ENCODE assay signal across 8 mouse cellular contexts in the genomic region with DNA sequence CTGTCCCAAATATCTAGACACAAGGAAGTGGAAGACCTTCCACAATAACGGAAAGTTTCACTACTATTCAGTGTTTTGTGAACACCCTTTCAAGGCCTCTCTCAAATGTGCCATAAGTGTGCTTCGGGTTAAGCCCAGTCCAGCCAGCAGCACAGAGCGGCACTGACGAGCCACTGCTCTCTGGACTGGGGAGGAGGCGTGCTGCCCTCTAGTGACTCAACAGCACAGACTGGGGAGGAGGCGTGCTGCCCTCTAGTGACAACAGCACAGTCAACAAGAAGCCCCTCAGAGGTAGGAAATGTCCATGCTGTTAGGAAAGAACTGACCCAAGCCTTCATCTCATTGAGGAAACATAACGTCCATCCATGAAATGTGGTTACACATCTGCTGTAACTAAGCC. TPM values are rescaled to one million over a fixed set of nuclear protein-coding genes. Genes with fewer than 3 reads are reported as not detected.
DNase-seq lines count a peak whose midpoint lies in the region; ATAC-seq and TF ChIP-seq lines count a peak whose summit lies in the region.

No protein-coding gene starts in this region.

- H3K9me3 ChIP-seq in hindbrain, embryonic 16.5 days (ENCODE audit: control insufficient read depth, low read length): no peaks in the 10 kb centered on the region

- TF ChIP-seq CTCF in gastrocnemius, adult 2 months (IDR thresholded peaks at IDR 0.05): no peak; the same call in 1 of the 2 replicates

- no peak overlapping the region for H3K4me3 ChIP-seq in gastrocnemius, adult 2 months
- H3K4me3 ChIP-seq in hindbrain, embryonic 16.5 days (ENCODE audit: low read length): no peak overlapping the region

- peaks cover 10% of the 10 kb centered on the region for H3K36me3 ChIP-seq in hindbrain, embryonic 16.5 days (ENCODE audit: control insufficient read depth, insufficient read depth, low read length)

- WGBS in hindbrain, embryonic 16.5 days: 9% methylated on average over 7 of the region's 7 CpGs

- no peak overlapping the region for H3K4me2 ChIP-seq in hindbrain, embryonic 16.5 days (ENCODE audit: low read length)

- peak; percentile 93 for DNase-seq in ZHBTc4 (ENCODE audit: low read depth, low spot score)
- DNase-seq in cerebellum, postnatal 4 days (ENCODE audit: low spot score in 2 of 2): peak; percentile 53 to 71
- peak; percentile 91 for DNase-seq in gastrocnemius, adult 2 months
- DNase-seq in left cerebral cortex, adult 11 months (ENCODE audit: low spot score): peak; percentile 42
- peak; percentile 93 for DNase-seq in lung, postnatal 36 days
- DNase-seq in retina, postnatal 7 days (ENCODE audit: low read depth, low spot score): peak; percentile 58
- peak; percentile 55 to 77 for DNase-seq in urinary bladder, adult 18-20 months (ENCODE audit: low spot score in 2 of 2)

- ATAC-seq in hindbrain, embryonic 16.5 days: peak; percentile 87

- H3K27ac ChIP-seq in gastrocnemius, adult 2 months: peak overlapping the region; percentile 73
- no peak overlapping the region for H3K27ac ChIP-seq in hindbrain, embryonic 16.5 days (ENCODE audit: low read depth, low read length)

- intact Hi-C loops in gastrocnemius, adult 2 months (cut with DNase I): loop anchor here (1.0 to 10.0 kb wide), 2 partner anchors 56 to 201 kb away; no protein-coding TSS in a partner anchor

- H3K9ac ChIP-seq in hindbrain, embryonic 16.5 days (ENCODE audit: low read depth, low read length): no peak overlapping the region

- H3K4me1 ChIP-seq in hindbrain, embryonic 16.5 days (ENCODE audit: control insufficient read depth, insufficient read depth, low read depth, low read length): no peaks in the 10 kb centered on the region

- H3K27me3 ChIP-seq in hindbrain, embryonic 16.5 days (replicated peaks; ENCODE audit: control insufficient read depth, insufficient read depth, low read length): no peaks in the 10 kb centered on the region

RNA-seq across cellular contexts. Expression of gene Miga1, which starts 24.6 kb away (rescaled TPM):
- total RNA-seq in gastrocnemius, adult 2 months (2021): 1 to 10 TPM; 5.0 to 7.3 TPM
- 17.7 and 19.0 TPM in 2 replicates for polyA plus RNA-seq in hindbrain, embryonic 16.5 days (2015; fragmentation: Nextera tagmentation; extraction: Ambion mirVana)

RNA-seq across cellular contexts. Expression of gene Usp33, which starts 30.7 kb away (rescaled TPM):
- 10 to 100 TPM; 20.9 to 22.0 TPM for total RNA-seq in gastrocnemius, adult 2 months (2021)
- 82.4 and 91.2 TPM in 2 replicates for polyA plus RNA-seq in hindbrain, embryonic 16.5 days (2015; fragmentation: Nextera tagmentation; extraction: Ambion mirVana)

RNA-seq across cellular contexts. Expression of gene Nexn, which starts 49.5 kb away (rescaled TPM):
- 100 to 1,000 TPM; 349 to 495 TPM for total RNA-seq in gastrocnemius, adult 2 months (2021)
- 1.7 and 2.4 TPM in 2 replicates for polyA plus RNA-seq in hindbrain, embryonic 16.5 days (2015; fragmentation: Nextera tagmentation; extraction: Ambion mirVana)

Comparison
In these comparisons a context has a peak if more than half of its experiments do, and no peak if none do; other contexts are left out.
1. DNase-seq: peak in every context shown above with its lines; median percentile 93 in ZHBTc4; 93 in lung, postnatal 36 days; 91 in gastrocnemius, adult 2 months; 66 in urinary bladder, adult 18-20 months; 62 in cerebellum, postnatal 4 days; 58 in retina, postnatal 7 days; 42 in left cerebral cortex, adult 11 months.